Mouse (Mus musculus): ENCODE data around the gene Lce1k.
"Not testable (repeated sequence)": the region's sequence is repeated elsewhere in the genome, so short reads cannot be mapped to it uniquely, and the experiment has no call there.

Lce1k gene

GRCm38 (mm10) chr3:92807791-92808190 is at the start of gene Lce1k:
TSS of gene Lce1k (minus strand) at chr3:92807891.
- no peak for DNase-seq (ENCODE audit: low read depth, low spot score)

GRCm38 (mm10) chr3:92851186-92851585 is 43.5 kb upstream of the Lce1k start, which contains the start of gene Lce1l:
TSS of gene Lce1l (minus strand) at chr3:92851286.
- DNase-seq (ENCODE audit: low read depth, low spot score): no peak

- no peak for DNase-seq (ENCODE audit: low read depth, low spot score)
These were observed 19.4 kb upstream of the Lce1k start, which contains the start of gene Kprp for GRCm38 (mm10) chr3:92827108-92827507. TSS of gene Kprp (minus strand) at chr3:92827247.

- DNase-seq (ENCODE audit: low read depth, low spot score): no peak
These were observed 18.1 kb upstream of the Lce1k start for GRCm38 (mm10) chr3:92825808-92826207.

- DNase-seq (ENCODE audit: low read depth, low spot score): not testable (repeated sequence)
These were observed 8.3 kb upstream of the Lce1k start for GRCm38 (mm10) chr3:92816036-92816435.

GRCm38 (mm10) chr3:92815581-92815980 is 7.9 kb upstream of the Lce1k start:
- DNase-seq (ENCODE audit: low read depth, low spot score): no peak

- DNase-seq (ENCODE audit: low read depth, low spot score): no peak
These were observed 17.3 kb downstream of the Lce1k start, which contains the start of gene Lce1j for GRCm38 (mm10) chr3:92790414-92790813. TSS of gene Lce1j (minus strand) at chr3:92790514.

- no peak for DNase-seq (ENCODE audit: low read depth, low spot score)
These were observed 28.9 kb downstream of the Lce1k start, which contains the start of gene Lce1i for GRCm38 (mm10) chr3:92778799-92779198. TSS of gene Lce1i (minus strand) at chr3:92778899.

- peak; percentile 5 for DNase-seq (ENCODE audit: low read depth, low spot score)
These were observed 36.1 kb downstream of the Lce1k start for GRCm38 (mm10) chr3:92771573-92771972.

- DNase-seq (ENCODE audit: low read depth, low spot score): no peak
These were observed 42.7 kb downstream of the Lce1k start, which contains the start of gene Lce1h for GRCm38 (mm10) chr3:92764965-92765364. TSS of gene Lce1h (minus strand) at chr3:92765065.

Measured in forelimb bud, embryonic 11.5 days (tissue).